ENCODE assay signal across 21 mouse cellular contexts in the genomic region with DNA sequence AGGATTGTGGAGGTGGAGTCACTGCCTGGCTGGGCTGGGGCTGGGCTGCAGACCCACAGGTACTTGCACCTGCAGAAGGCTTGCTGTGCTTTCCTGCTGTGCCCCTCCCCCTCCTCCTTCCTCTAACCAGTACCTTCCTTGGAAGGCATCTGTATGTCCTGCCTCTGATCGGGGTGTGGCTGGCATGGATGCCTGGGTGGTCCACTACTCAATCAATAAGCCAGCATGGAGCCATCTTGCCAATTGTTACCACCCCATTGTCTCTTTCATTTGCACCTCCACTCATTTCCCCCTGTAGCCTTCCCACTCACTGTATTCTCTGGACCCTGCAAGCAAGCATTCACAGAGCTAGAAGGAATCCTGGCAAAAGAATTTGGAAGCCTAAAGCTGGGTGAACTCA.
"Had no signal": no experiment of that assay in that cellular context is flagged by ENCODE, and none has a peak within 500 bp of the region (broad histone marks: within the 10 kb centered on the region; RNA-seq: fewer than 3 reads in every experiment).

No protein-coding gene starts in this region.

- DNase-seq: layer of hippocampus, postnatal 36 days; liver; lung, adult 18-20 months; lung, postnatal 10 days; lung, postnatal 4 days; retina, postnatal 1 day; right cerebral cortex, postnatal 25 days; spleen, adult 18-20 months; thymus, postnatal 25 days had no signal

- ATAC-seq: liver, embryonic 12.5 days; midbrain, embryonic 16.5 days had no signal

- H3K4me1 ChIP-seq: liver, embryonic 12.5 days; liver, embryonic 15.5 days; lung, embryonic 15.5 days; neural tube, embryonic 13.5 days; stomach, embryonic 15.5 days had no signal

- H3K27me3 ChIP-seq: limb, embryonic 13.5 days; liver, embryonic 12.5 days; liver, embryonic 15.5 days; lung, embryonic 15.5 days; neural tube, embryonic 13.5 days; stomach, embryonic 15.5 days had no signal

- H3K27ac ChIP-seq: kidney, postnatal 0 days; layer of hippocampus, adult 2 months; limb, embryonic 13.5 days; liver, embryonic 12.5 days; liver, embryonic 15.5 days; lung, embryonic 15.5 days; midbrain, embryonic 12.5 days; neural tube, embryonic 13.5 days; stomach, embryonic 15.5 days had no signal

- H3K9me3 ChIP-seq: limb, embryonic 10.5 days; limb, embryonic 13.5 days; liver, embryonic 12.5 days; liver, embryonic 15.5 days; lung, embryonic 15.5 days; midbrain, embryonic 12.5 days; neural tube, embryonic 13.5 days; stomach, embryonic 15.5 days had no signal

- H3K4me3 ChIP-seq: layer of hippocampus, adult 2 months; limb, embryonic 10.5 days; limb, embryonic 13.5 days; liver, embryonic 12.5 days; liver, embryonic 15.5 days; lung, embryonic 15.5 days; midbrain, embryonic 12.5 days; myocyte; neural tube, embryonic 13.5 days; stomach, embryonic 15.5 days had no signal

- H3K36me3 ChIP-seq: liver, embryonic 12.5 days; liver, embryonic 15.5 days; midbrain, embryonic 12.5 days; neural tube, embryonic 13.5 days; stomach, embryonic 15.5 days had no signal

- H3K9ac ChIP-seq: limb, embryonic 13.5 days; liver, embryonic 12.5 days; liver, embryonic 15.5 days; lung, embryonic 15.5 days; midbrain, embryonic 12.5 days; neural tube, embryonic 13.5 days; stomach, embryonic 15.5 days had no signal

- H3K4me2 ChIP-seq: limb, embryonic 13.5 days; liver, embryonic 12.5 days; liver, embryonic 15.5 days; lung, embryonic 15.5 days; midbrain, embryonic 12.5 days; neural tube, embryonic 13.5 days; stomach, embryonic 15.5 days had no signal
